Mouse (Mus musculus) CH12.LX (cell line): ENCODE measurements around the gene Macrod2.

Experiments
- CTCF ChIP-seq, 2 experiments: IDR thresholded peaks in 1 of 2; conservative IDR thresholded peaks in 1 of 2; 2 replicates each; pipeline ENCODE4 v1.5.1; 2011 to 2012; ENCODE audit warnings: low read depth in 2 of 2, low read length in 2 of 2, improper control_type of control experiment in 1 of 2, inconsistent platforms in 1 of 2, mild to moderate bottlenecking in 1 of 2, moderate library complexity in 1 of 2
- NRF1 ChIP-seq: IDR thresholded peaks from 2 replicates; pipeline ENCODE4 v1.6.1; 2014; ENCODE audit warnings: low read depth, mild to moderate bottlenecking, inconsistent platforms, low read length, improper control_type of control experiment, moderate library complexity
- POLR2A ChIP-seq: IDR thresholded peaks from 2 replicates; pipeline ENCODE4 v1.6.1; 2011; ENCODE audit warnings: low read depth, mild to moderate bottlenecking, improper control_type of control experiment, low read length
- USF1 ChIP-seq: IDR thresholded peaks from 2 replicates; pipeline ENCODE4 v1.6.1; 2014; ENCODE audit warnings: low read depth, mild to moderate bottlenecking, inconsistent platforms, low read length, improper control_type of control experiment
- ZC3H11A ChIP-seq: IDR thresholded peaks from 2 replicates; pipeline ENCODE4 v1.6.1; 2012; ENCODE audit warnings: low read depth, mild to moderate bottlenecking, inconsistent platforms, low read length, improper control_type of control experiment
- ZKSCAN1 ChIP-seq: IDR thresholded peaks from 2 replicates; pipeline ENCODE4 v1.6.1; 2012; ENCODE audit warnings: low read depth, inconsistent platforms, low read length, improper control_type of control experiment, borderline replicate concordance

- no peak for TF ChIP-seq NRF1
- TF ChIP-seq POLR2A, result no peak
- no peak for TF ChIP-seq ZC3H11A
- TF ChIP-seq CTCF (conservative IDR thresholded peaks at IDR 0.05 in 1 of 2, IDR thresholded peaks at IDR 0.05 in 1 of 2; ENCODE audit: low read depth in 2 of 2, low read length in 2 of 2), result no peak
- no peak for TF ChIP-seq ZKSCAN1
- no peak for TF ChIP-seq USF1
These were observed 389.5 kb downstream of the Macrod2 start for GRCm38 (mm10) chr2:140784626-140785025.
